Mouse (Mus musculus) cerebellum, postnatal 36 days (tissue): ENCODE data around the gene Yif1a.
A peak's percentile ranks its signal among the peaks of the same experiment; 100 is the strongest.

Experiments used
- DNase-seq, 2 experiments: peaks; one replicate each; pipeline ENCODE4 v3.0.0; 2021 to 2022; ENCODE audit warnings: mixed read lengths in 2 of 2

The Yif1a gene

DNA sequence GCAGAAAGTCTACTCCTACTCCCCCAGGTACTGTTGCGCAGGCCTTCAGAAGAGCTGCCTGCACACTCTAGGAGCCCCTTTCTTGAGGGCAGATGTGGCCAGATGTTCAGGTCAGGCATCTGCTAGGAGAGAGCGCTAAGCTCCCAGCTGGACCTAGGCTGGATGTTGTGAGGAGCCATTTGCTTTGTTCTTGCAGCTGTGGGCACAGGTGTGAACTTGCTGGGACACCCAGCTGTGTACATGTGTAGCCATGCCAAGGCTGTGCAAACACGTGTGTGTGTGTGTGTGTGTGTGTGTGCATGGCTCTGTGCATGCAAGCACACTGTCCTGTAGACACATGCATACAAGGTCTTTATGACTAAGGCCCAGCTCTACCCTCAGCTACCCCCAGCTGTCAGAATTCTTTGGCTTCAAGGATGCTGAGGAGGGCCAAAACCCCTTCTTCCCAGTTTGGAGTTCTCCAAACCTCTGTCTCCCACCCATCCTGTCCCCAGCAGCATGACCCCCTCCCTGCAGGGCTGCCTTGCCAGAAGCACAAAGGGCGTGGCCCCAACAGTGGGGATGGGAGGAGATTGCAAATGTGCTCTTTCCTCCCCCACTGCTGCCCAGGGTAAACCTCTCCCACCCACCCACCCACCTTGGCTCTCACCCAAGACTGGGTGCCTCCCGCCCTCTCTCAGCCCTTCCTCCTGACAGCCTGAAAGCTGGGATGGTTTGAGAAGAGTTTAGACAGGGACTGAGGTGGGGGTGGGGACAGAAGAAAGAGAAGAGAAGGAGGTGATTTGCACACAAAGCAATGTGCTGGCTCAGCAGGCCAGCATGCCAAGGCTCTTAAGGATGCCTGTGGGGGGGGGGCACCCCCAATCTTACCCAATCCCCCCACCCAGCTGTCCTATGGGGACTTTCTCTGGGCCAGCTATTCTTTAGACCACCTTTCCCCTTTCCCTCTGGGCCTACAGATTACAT lies 27.7 kb upstream of the Yif1a start:
- no peak for DNase-seq

- no peak for DNase-seq
Measured at GRCm38 (mm10) chr19:5062041-5062440, 26.3 kb upstream of the Yif1a start.

- no peak for DNase-seq
Measured at GRCm38 (mm10) chr19:5062446-5062845, 25.9 kb upstream of the Yif1a start.

- no peak for DNase-seq
Measured at GRCm38 (mm10) chr19:5065104-5065503, 23.2 kb upstream of the Yif1a start.

GRCm38 (mm10) chr19:5067040-5067799 lies 21.1 kb upstream of the Yif1a start:
- no peak for DNase-seq

DNA sequence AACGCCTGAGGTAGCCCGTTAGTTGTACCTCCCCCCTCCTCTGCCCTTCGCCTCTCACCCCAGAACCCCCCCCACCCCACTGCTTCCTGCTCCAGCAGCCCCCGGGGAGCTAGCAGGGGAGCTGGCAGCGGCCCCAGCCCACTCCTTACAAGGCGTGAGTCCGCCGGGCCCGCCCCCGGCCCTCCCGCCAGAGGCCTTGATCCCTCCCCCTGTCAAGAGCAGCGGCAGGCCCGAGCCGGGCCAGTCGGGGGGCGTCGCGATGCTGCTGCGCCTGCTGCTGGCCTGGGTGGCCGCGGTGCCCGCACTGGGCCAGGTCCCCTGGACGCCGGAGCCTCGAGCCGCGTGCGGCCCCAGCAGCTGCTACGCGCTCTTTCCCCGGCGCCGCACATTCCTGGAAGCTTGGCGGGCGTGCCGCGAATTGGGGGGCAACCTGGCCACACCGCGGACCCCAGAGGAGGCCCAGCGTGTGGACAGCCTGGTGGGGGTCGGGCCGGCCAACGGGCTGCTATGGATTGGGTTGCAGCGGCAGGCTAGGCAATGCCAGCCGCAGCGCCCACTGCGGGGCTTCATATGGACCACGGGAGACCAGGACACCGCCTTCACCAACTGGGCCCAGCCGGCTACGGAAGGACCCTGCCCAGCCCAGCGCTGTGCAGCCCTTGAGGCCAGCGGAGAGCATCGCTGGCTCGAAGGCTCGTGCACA lies 20.3 kb upstream of the Yif1a start, which contains the start of gene Cd248:
TSS of gene Cd248 (plus strand) at position 212 of the 703 bp plus-strand sequence.
- DNase-seq, result no peak

DNA sequence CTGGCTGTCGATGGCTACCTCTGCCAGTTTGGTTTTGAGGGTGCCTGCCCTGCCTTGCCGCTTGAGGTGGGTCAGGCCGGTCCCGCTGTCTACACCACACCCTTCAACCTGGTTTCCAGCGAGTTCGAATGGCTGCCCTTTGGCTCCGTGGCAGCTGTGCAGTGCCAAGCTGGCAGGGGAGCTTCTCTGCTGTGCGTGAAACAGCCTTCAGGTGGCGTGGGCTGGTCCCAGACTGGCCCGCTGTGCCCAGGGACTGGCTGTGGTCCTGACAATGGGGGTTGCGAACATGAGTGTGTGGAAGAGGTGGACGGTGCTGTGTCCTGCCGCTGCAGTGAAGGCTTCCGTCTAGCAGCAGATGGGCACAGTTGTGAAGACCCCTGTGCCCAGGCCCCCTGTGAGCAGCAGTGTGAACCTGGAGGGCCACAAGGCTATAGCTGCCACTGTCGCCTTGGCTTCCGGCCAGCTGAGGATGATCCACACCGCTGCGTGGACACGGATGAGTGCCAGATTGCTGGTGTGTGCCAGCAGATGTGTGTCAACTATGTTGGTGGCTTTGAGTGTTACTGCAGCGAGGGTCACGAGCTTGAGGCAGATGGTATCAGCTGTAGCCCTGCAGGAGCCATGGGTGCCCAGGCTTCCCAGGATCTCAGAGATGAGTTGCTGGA lies 19.6 kb upstream of the Yif1a start:
- no peak for DNase-seq

DNA sequence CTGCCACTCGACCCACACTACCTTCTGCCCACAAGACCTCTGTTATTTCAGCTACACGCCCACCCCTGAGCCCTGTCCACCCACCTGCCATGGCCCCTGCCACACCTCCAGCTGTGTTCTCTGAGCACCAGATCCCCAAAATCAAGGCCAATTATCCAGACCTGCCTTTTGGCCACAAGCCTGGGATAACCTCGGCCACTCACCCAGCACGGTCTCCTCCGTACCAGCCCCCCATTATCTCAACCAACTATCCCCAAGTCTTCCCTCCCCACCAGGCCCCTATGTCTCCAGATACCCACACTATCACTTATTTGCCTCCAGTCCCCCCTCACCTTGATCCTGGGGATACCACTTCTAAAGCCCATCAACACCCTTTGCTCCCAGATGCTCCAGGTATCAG lies 18.9 kb upstream of the Yif1a start:
- no peak for DNase-seq

- DNase-seq, result no peak
Measured at GRCm38 (mm10) chr19:5069978-5070377, 18.4 kb upstream of the Yif1a start.

DNA sequence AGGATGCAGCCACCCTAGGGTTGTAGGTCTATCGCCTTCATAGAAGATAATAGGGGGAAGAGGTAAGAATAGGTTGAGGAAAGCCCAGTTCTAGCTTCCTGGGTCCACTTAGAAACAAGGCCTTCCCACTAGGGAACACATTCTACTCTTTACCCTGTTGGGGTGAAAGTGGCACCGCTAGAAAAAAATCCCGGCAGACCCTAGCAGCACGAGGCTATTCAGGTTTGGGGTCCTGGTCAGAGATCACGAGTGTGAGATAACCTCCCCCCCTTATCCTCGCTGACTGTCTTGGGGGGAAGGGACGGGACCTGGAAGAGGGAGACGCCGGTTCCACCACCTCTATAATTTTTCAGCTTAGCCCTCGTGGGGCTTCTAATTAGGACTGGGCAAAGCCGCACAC lies 17.3 kb upstream of the Yif1a start:
- DNase-seq, result no peak

DNA sequence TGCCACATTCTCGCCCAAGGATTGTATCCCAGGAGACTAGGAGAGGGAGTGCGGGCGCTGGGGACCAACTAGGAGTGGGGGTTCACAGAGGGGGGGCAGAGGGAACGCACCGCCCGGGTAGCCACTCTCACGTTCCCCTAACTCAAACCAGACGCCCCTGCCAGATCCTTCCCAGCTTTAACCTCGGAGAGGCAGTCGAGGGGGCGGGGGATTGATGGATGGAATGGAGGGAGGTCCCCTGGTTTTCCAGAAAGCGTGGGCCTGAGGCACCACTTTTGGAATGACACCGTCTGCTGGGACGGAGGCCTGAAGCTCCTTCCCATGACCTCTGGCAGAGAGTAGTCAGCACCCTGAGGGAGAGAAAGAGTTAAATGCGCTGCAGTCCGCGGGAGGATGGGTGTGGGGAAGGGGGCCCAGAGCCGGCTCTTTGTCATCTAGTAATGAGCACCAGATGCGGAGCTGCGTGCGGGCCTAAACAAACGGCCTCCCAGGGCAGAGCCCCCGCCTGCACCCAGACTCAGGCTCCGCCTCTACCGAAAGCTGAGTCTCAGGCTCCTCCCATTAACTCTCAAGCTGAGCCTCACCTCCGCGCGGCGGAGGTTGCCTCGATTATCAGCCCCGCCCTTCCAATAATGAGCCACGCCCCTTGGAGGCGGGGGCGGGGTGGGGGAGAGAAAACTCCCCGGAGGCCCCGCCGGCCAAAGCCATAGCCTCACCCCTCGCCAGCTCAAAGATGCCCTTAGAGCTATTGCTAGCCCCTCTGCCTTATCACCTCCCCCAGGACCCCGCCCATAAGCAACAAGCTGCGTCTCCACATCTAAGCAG lies 16.6 kb upstream of the Yif1a start:
- no peak for DNase-seq

GRCm38 (mm10) chr19:5072389-5073019 lies 15.8 kb upstream of the Yif1a start:
- no peak for DNase-seq

GRCm38 (mm10) chr19:5073028-5073427 lies 15.3 kb upstream of the Yif1a start:
- peak; percentile 65 to 66 for DNase-seq

- no peak for DNase-seq
Measured at GRCm38 (mm10) chr19:5073518-5073917, 14.8 kb upstream of the Yif1a start.

DNA sequence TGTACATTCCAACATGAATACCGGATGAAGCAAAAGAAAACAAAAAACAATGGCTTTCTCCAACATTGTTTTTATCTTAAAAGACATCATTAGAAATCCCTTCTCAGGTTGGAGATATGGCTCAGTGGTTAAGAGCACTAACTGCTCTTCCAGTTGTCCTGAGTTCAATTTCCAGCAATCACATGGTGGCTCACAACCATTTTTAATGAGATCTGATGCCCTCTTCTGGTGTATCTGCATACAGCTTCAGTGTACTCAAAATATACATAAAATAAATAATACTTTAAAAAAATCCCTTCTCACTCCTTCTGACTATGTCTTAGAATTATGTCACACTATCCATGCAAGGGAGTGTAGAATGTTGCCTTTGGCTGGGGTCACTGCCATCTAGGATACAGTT lies 9.1 kb upstream of the Yif1a start:
- no peak for DNase-seq

DNA sequence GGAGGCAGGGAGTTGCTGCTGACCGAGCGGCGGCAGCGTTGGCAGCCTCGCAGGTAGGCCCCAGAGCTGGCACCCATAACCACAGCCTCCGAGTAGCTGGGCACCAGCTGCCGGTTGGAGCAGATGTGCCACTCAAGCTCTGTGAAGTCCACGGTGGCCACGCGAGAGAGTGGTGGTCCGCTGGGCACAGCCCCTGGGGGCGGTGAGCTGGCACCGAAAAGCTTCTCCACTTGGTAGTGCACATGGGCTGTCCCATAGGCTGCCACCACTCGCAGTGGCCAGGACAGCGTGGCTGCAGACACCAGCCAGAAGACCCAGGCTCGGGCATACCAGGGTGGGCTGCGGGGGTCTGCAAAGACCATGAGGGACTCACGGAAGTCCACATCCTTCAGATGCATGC lies 6.3 kb upstream of the Yif1a start:
- no peak for DNase-seq

DNA sequence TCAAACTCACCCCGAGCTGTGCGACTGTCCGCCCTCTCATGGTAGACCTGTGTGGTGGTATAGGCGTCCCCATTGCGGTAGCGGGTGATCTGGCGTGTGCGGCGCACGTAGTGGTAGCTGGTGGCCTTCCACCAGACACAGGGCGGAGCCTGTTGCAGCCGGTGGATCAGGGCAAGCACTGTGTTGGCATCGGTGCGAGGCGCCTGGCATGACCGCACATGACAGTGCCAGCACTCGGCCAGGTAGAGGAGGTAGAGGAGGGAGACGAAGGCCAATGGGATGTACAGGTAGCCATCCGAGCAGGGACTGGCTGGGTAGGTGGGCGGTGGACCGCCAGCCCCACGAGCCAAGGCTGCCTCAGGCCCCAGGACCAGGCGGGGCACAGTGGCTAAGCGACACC lies 5.7 kb upstream of the Yif1a start:
- peak in 1 of 2 experiments; percentile 22 for DNase-seq

DNA sequence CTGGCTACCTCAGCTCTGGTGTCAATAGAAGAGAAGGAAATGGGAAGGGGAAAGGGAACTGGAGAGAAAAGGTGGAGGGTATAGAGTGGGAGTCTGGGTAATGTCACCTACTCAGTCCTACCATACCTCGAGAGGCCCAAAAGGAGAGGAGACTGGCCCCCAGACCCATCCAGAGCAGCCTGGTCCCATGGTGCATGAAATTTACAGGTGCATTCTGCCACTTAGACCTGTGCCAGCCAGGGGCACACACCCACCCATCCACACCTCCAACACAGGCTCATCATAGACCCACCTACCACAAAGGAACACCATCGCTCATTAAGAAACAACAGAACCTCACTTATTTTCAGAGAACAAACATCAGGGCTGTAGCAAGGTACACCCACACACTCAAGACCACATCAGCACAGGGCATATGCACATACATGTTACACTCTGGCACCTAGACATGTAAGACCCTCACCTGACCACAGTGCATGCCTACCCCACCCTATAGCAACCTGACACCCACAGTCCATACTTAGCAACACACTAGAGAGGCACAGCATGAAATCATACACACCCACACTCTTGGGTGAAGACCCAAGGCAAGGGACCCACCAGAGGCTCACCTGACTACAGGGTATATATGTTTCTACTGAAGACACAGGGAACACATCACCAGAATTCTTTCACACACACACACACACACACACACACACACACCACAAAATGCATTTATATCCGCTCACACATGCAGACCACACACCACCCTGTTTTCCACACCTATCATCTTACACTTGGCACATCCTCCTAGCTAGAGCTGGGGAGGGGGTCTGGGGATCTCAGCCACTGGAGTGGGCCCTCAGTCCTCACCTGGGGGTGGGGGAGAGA lies 4.1 kb upstream of the Yif1a start:
- peak in 1 of 2 experiments; percentile 16 for DNase-seq

- peak in 1 of 2 experiments; percentile 49 for DNase-seq
Measured at GRCm38 (mm10) chr19:5084834-5085144, 3.5 kb upstream of the Yif1a start.

- peak; percentile 63 to 75 for DNase-seq
Measured at GRCm38 (mm10) chr19:5085145-5085863, 3.0 kb upstream of the Yif1a start, which contains the start of gene Tmem151a. Gene Tmem151a (minus strand): TSS chr19:5085531.
